Mouse (Mus musculus) retina, embryonic 14.5 days (tissue): ENCODE data around the gene Spata21.
A peak's percentile ranks its signal among the peaks of the same experiment; 100 is the strongest.
"Not testable (repeated sequence)": the region's sequence is repeated elsewhere in the genome, so short reads cannot be mapped to it uniquely, and the experiment has no call there.

Source experiments
- DNase-seq: peaks from one replicate; pipeline ENCODE4 v3.0.0-alpha.2; 2015; ENCODE audit warnings: low spot score

The Spata21 gene

DNA sequence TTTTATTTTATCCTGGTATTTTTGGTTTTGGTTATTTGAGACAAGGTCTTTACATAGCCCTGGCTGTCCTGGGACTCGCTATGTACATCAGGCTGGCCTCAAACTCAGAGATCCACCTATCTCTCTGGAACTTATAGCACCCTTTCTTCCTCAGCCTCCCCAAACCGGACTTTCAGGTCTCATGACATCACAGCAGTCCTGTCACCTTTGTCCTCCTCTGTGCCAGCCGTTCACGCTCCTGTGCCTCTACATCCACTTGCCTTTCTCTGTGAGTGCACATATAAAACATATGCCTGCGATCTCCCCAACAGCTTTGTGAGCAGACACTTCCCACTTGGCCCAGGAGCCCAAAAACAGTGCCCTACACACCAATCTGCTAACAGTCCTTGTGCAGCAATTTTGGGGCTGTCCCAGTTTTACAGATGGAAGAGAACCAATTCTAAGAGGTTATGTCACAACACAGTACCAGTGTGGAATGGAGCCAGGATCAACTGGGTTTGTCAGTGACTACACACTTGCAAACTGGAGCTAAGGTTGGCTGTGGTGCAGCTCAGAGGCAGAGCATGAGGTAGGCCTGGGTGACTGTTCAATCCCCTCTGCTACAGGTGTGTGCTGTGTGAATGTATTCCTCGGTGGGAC lies 42.7 kb downstream of the Spata21 start:
- DNase-seq, result no peak

DNA sequence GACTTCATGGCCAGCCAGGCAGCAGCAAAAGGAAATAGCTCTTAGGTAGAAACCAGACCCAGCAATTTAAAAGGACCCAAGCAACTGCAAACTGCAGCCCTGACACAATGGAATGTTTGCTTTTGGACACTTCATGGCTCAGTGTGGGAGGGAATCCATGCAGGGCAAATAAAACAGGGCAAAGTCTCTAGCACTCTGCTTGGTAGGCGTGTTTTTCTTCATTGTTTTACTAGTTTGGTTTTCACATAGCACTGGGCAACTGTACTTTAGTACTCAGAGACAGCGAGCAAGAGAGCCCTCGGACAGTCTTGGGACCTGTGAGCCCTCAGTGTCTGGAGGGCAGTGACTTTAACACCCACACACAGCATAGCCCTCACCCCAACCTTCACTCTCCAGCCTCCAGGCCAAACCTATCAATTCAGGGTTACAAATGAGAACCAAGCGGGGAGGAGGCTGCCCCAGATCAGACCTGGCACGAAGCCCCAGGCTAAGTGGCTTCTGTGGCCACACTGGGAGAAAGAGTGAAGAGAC lies 43.5 kb downstream of the Spata21 start:
- DNase-seq, result no peak

DNA sequence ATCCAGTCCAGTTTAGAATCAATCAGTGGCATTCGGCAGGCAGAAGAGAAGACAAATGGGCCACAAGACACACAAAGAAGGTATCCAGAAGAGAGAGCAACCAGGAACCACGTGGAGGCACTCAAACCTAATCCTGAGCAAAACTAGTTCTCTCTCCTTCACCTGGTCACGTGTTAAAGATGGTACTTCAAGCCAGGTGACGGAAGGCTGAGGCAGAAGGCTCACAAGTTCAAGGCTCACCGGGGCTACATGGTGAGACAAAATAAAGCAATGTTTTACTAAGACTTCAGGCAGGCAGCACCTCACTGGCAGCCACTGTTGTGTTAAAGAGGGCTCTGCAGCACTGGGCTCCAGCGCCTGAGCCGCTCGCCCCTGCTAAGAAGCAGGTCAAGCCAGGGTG lies 44.1 kb downstream of the Spata21 start:
- no peak for DNase-seq

DNA sequence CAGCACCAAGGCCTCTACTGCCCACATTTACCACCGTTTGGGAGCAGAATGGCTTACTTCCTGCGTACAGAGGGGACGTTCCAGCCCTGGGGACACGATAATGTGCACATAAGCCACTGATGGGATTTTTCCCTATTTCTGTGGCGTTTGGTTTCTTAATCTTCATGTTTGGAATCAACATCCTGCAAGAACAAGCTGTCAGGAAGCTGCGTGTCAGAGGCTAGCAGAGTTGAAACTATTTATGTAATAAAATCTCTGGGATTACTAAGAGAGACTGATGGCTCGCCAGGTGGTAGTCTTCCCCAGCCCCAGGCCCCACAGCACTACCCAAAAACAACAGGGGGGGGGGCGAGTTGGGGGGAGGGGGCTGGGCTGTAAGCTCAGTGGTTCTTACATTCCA lies 45.1 kb downstream of the Spata21 start:
- no peak for DNase-seq

DNA sequence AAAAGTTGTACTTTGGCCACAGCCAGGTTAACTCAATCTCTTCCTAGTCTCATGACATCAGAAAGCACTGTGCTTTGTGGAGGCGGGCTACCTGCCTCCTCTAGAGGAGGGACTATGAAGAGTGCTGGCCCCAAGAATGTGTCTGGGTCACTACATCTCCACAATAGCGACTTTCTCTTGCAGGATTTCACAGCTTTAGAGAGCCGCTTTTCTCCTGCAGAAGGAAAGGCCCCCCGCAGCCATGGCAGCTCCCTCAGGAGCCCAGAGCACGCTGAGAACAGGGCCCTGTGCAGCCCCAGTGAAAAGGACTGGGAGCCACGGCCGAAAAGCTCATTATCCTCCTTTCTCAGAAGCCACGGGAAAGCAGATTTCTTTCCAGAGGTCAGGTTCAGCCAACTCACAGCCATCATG lies 45.9 kb downstream of the Spata21 start:
- DNase-seq, result peak; percentile 59

DNA sequence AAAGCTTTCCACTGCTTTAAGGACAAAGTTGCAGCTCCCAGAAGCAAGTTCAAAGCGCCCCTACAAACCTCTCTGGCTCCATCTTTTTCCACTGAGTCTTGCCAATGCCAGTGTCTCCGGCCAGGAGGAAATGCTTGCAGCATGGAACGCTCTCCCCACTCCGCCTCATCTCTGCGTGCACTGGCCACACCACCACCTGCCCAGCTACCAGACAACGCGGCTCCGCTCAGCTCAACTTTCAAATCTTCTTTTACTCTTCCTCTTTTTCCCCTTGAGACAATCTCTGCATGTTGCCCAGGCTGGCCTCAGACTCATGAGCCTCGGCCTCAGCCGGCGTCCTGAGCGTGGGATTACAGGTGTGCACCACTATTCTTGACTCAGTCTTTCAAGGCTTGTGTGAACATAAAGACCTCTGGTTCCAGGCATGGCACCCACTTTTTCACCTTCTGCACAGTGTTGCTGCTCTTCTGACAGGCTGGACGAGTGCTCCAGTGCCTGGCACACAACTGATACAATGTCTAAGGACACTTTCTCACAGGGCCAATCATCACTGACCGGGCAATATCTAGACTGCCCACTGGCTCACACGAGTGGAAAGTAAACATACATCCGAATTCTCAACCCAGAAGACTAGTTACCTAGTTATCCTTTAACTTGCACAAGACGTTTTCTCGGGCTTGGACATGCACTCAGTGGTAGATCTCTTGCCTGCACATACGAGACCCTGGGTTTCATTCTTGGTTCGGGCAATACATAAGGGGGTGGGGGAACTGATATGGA lies 46.8 kb downstream of the Spata21 start:
- DNase-seq, result no peak

DNA sequence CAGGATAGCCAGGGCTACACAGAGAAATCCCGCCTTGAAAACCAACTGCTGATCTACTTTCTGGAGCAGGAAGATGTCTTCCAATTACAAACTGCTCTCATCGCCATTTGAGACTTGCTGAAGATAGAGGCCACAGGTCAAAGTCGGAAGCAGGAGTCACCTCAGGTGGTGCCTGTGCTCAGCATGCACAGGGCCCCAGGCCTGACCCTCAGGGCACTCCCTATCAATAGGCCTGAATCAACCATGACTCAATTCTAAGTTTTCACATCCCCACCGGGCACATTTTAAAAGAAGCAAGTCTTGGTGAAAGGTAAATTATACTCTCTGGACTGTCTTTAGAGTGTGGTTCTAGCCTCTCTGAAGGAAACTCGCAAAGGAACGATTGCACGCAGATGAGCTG lies 48.0 kb downstream of the Spata21 start:
- no peak for DNase-seq

DNA sequence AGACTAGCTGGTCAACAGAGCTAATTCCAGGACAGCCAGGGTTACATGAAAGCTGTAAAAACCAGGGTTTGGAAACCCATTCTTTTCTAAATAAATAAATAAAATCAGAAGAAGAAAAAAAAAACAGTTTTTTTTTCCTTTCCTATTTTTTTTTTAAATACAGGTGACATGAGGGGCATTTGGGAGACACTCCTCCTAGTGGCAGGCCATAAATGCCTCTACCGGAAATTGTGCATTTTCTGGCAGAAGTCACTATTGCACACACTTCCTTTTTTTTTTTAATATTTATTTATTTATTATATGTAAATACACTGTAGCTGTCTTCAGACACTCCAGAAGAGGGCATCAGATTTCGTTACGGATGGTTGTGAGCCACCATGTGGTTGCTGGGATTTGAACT lies 49.6 kb downstream of the Spata21 start:
- not testable (repeated sequence) for DNase-seq

DNA sequence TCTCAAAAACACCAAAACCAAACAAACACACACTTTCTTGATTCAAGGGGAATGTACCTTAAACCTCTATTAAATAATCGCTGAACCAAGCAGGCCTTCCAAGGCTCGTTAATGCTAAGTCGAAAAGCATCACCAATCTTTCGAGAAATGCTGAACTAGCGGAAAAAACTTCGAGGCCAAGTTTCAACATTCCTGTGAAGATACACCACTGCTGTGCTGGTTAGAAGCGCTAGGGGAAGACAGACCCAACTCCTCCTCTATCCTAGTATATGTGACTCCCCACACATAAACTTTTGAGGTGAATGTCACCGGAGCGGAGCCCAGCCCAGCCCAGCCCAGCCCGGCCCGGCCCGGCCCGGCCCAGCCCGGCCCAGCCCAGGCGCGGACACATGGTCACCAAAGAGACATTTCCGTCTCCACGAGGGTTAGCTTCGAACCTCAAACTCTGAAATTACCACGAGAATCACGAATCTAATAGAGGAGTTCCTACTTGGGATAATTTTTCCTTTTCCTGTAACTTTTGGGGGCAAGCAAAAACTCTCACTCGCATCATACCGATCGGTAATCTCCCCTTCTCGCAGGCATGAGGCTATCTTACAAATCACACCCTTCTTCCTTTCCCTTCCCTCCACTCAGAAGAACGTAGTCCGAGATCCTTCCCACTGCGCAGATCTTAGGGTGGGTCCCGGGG lies 50.4 kb downstream of the Spata21 start:
- DNase-seq, result no peak

DNA sequence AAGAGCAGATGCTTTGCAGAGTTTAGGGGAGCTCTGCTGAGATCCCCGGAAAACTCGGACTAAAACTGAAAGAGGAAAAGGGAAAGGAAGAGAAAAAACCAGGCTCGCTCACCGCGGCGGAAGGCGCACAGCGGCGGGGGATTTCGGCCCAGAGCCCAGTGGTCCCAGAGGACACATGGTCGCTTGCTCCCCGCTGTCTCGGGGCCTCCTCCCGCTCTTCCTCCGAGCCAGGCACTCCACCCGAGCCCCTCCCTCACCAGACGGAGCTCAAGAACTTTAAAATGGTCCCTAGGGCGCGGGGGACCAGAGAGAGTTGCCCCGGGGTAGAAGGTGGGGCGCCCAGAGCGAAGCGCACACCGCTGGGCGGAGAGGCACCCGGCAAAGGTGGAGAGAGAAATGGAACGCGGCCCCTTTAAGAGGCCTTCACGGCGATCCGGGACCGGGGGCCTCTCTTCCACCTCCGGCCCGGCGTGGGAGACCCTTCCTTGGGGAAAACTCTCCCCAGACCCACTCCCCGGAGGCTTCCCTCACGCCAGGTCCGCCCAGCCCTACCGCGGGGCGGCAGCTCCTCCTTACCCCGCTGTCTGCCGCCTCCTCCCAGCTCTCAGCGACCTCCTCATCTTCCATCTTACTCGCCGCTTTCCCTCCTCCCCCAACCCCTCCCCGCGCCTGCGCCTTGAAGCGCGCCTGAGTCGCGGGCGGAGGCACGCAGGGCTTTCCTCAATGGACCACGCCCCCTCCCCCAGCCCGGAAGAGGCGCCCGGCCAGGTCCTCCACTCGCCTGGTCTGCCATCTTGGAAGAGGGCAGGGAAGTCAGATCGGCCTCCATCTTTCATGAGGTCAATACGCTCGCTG lies 51.2 kb downstream of the Spata21 start, which contains the start of gene Szrd1:
Gene Szrd1 (minus strand): TSS at position 660 of the 855 bp plus-strand sequence.
- peak; percentile 98 for DNase-seq

DNA sequence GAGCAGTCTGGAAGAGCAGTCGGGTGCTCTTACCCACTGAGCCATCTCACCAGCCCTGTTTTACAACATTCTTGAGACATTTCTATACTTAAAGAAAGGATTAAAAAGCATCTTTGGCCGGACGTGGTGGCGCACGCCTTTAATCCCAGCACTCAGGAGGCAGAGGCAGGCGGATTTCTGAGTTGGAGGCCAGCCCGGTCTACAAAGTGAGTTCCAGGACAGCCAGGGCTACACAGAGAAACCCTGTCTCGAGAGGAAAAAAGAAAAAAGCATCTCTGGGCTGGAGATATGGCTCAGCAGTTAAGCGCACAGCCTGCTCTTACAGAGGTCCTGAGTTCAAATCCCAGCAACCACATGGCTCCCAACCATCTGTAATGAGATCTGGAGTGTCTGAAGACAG lies 52.2 kb downstream of the Spata21 start:
- not testable (repeated sequence) for DNase-seq

DNA sequence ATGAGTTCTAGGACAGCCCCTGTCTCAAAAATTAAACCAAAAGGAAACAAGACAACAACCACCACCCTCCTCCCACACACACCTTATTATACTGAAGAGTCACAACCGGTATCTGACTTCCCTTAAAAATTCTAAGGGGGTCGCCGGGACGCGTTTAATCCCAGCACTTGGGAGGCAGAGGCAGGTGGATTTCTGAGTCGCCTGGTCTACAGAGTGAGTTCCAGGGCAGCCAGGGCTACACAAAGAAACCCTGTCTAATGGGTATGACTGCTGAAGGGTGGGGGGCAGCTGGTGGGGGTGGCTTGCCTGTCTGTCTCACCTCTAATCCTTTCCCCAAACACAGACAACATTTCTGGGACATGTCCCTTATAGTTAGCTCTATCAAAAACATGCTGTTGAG lies 52.8 kb downstream of the Spata21 start:
- no peak for DNase-seq

DNA sequence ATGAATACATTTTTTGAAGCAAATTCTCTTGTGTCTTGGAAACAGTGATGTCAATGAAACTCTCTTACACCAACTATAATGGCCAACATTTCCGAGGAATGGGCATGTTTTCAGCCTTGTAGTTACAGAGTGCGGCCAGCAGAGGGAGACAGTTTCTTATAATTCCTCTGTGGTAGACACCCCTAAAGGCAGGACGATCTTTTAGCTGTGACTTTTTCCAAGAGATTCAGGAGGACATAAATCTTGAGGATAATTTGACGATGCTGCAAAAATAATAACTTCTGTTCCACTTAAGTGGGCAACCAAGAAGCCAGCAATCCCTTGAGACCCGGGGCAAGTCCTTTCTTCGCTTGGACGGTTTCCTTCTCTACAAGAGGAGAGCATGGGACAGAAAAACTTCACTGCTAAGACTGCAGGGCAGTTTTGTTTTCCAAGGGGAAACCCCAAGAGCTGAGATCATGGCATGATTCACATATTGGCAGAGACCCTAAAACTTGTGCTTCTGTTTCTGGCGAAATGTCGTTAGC lies 54.2 kb downstream of the Spata21 start:
- peak; percentile 86 for DNase-seq

DNA sequence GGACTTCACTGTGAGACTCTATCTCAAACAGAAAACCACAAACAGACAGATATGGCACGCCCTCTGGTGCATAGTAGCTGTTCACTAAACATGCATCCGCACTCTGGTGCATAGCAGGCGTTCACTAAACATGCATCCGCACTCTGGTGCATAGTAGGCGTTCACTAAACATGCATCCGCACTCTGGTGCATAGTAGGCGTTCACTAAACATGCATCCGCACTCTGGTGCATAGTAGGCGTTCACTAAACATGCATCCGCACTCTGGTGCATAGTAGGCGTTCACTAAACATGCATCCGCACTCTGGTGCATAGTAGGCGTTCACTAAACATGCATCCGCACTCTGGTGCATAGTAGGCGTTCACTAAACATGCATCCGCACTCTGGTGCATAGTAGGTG lies 57.0 kb downstream of the Spata21 start:
- DNase-seq, result not testable (repeated sequence)

DNA sequence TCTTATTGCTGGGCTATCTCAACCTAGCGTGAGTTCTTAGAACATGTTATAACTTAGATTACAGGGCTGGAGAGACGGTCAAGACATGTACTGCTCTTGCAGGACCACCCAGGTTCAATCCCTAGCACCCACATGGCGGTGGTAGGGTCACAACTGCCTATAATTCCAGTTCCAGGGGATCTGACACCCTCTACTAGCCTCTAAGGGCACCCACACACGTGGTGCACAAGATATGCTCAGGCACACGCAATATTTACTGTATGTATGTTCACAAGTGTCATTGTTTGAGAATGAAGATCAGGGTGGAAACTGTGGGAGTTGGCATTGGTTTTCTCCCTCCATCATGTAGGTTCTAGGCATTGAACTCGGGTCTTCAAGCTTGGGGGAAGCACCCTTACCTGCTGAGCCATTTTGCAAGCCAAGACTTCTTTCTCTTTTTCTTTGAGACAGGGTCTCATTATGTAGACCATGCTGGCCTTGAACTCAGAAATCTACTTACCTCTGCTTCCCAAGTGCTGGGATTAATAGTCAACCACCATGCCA lies 58.4 kb downstream of the Spata21 start:
- DNase-seq, result no peak

DNA sequence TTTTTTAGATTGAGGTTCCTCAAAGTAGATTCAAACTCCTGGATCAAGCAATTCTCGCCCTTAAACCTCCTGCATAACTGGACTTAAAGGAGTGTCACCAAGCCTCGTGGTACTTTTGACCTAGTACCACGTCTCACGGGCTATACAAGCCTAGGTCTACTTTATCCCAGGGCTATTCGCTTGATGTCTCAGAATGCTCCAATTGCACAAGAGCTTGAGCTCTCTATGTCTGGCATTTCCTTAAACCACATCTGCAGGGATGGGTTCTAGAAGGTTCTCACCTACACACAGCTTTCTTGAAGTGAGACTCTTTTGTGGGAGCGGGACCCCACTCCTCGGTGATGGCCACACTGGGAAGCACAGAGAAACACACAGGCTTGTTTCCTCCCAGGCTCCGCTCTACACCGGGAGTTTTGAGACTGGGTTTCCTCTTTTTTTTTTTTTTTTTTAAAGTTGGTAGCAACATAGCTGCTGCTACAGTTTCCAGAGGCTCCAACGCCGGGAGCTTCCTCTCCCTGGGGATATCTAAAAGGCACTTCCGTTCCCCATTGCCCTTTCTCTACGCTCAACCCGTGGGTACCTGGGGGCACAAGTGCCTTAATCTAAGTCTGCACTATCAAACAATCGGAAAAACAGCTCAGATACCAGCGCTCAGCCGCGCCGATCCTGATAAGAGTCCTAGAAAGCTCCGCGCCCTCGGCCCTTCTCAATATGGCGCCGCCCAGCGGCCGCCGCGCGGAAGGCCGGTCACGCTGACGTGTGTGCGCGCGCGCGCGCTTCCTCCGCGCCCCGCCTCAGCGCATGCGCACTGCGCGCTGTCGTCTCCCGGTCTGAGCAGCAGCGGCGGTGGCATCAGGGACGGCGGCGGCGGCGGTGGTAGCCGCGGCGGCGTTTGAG lies 59.2 kb downstream of the Spata21 start, which contains the start of gene Fbxo42:
Gene Fbxo42 (plus strand): TSS at position 802 of the 897 bp plus-strand sequence.
- peak; percentile 96 for DNase-seq

DNA sequence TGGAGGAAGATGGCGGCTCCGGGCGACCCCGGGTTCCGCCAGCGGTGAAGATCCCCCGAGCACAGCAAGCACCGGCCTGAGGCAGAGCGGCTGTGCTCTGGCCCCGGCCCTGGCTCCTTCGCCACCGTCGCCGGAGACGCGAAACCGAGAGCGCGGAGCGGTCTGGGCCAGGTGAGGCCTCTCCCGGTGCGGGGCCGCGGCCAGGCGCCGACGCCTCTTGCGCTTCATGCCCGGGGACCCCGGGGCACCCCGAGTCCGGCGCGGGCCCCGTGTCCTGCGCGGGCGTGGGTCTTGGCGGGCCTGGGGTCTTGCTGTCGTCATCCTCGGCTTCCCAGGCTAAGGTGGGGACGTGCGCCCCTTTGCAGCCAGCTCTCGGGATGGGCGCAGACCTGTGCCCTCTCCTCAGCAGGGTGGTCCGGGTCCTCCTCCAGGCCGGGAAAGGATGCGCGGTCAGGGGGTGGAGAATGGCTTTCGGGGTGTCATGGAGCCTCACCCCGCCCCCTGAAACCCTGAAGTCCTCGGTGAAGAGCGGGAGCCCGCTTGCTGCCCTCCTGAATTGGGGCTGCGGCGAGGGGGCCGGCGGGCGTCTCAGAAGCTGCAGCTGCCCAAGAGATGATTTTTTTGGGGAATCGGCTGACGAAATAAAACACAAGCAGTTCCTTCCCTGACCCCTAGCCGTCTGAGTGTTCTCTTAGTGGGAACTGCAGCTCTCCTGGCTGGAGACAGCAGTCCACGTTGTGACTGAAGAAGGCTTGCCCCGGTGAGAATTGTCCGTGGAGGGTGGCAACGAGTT lies 60.1 kb downstream of the Spata21 start:
- peak; percentile 47 for DNase-seq

DNA sequence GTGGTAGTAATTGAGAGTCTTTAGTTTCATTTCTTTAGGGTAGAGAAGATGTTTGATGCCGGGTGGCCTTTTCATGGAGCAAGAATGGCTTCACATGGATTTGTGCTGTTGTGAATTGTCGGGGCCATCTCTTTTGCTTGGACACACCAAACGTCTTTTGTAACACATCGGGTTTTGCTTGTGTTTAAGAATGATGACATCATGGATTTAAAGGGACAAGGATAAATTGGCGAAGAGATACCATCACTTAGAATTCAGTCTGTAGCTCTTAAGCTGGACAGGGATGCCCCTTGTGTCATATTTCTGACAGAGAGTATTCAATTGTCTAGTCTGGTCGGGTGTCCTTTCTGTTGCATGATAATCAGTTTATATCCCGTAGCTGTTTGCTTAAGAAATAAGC lies 61.0 kb downstream of the Spata21 start:
- no peak for DNase-seq

DNA sequence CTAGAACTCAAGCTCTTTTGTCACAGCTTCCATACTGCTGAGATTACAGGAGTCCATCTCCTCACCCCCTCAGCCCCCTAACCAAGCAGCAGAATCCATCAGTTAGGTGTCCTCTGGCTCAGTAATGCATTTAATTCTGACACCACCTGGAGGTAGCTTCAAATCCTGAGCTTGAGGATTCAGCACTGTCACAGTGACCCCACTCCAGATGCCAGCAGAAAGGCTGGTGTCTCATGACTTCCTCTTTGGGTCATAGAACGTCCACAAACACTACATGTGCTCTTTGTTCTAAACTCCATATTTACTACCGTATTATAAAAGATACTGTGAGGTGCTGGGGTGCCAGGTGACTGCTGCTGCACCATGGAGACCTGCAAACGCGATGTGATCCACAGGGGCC lies 69.4 kb downstream of the Spata21 start:
- no peak for DNase-seq
